Mouse (Mus musculus) limb, embryonic 13.5 days (tissue): ENCODE results near the gene Atp2b2. TPM values are rescaled to one million over a fixed set of nuclear protein-coding genes. Genes with fewer than 3 reads are reported as not detected.

ENCODE experiments used
- ATAC-seq: fragments of 200-750 bp; cut with Nextera tagmentation; 2 replicates; pipeline ENCODE4 v1.8.0; 2017; ENCODE audit warnings: low read depth, moderate number of reproducible peaks, moderate TSS enrichment; ENCODE audit not compliant: low FRiP score
- H3K27ac ChIP-seq: fragments of 300-500 bp; sonication (generic); 2 replicates; pipeline ENCODE4 v1.5.1; 2015; ENCODE audit warnings: inconsistent platforms, mild to moderate bottlenecking, moderate library complexity
- H3K27me3 ChIP-seq: fragments of 300-500 bp; sonication (generic); 2 replicates; pipeline ENCODE4 v1.6.1; 2015; ENCODE audit warnings: mild to moderate bottlenecking, inconsistent platforms
- H3K36me3 ChIP-seq: fragments of 300-500 bp; sonication (generic); 2 replicates; pipeline ENCODE4 v1.6.1; 2015; ENCODE audit warnings: inconsistent platforms, mild to moderate bottlenecking, moderate library complexity
- H3K4me1 ChIP-seq: fragments of 300-500 bp; sonication (generic); 2 replicates; pipeline ENCODE4 v1.6.1; 2015; ENCODE audit warnings: inconsistent platforms
- H3K4me2 ChIP-seq: fragments of 300-500 bp; sonication (generic); replicated peaks from 2 replicates; pipeline ENCODE4 v1.6.1; 2015; ENCODE audit warnings: inconsistent platforms, mild to moderate bottlenecking, moderate library complexity
- H3K4me3 ChIP-seq: fragments of 300-500 bp; sonication (generic); 2 replicates; pipeline ENCODE4 v1.5.1; 2015; ENCODE audit warnings: moderate library complexity, mild to moderate bottlenecking, inconsistent platforms
- H3K9ac ChIP-seq: fragments of 300-500 bp; sonication (generic); 2 replicates; pipeline ENCODE4 v1.6.1; 2015; ENCODE audit warnings: mild to moderate bottlenecking, inconsistent platforms
- H3K9me3 ChIP-seq: fragments of 300-500 bp; sonication (generic); 2 replicates; pipeline ENCODE4 v1.6.1; 2016; ENCODE audit warnings: inconsistent platforms
- WGBS: fragments of 180-500 bp; shearing (Covaris S2); methylation state at CpG from one replicate; pipeline ENCODE4 v1.1.7; 2015; 5-methylcytosine and 5-hydroxymethylcytosine counted together
- polyA plus RNA-seq: library from polyadenylated mRNA; unstranded; fragments of >200 nt; fragmentation: Nextera tagmentation; extraction: Ambion mirVana; gene quantifications from 2 replicates; pipeline ENCODE4 v1.2.1, GENCODE M21; 2015

Atp2b2 gene
- polyA plus RNA-seq, 1 experiment from 2014 or later, result 0.11 TPM

- Histone ChIP-seq H3K9ac (no peak overlapping the region), H3K4me1 (no peaks in the 10 kb centered on the region), H3K36me3 (no peaks in the 10 kb centered on the region), H3K27ac (no peak overlapping the region), H3K4me3 (no peak overlapping the region), H3K27me3 (peaks cover 4% of the 10 kb centered on the region; the same call in 1 of the 2 replicates), H3K9me3 (no peaks in the 10 kb centered on the region), H3K4me2 (no peak overlapping the region)
- WGBS, result 62% methylated on average over 3 of the region's 3 CpGs
- ATAC-seq, result no peak
These were observed 205.9 kb downstream of the Atp2b2 start for GRCm38 (mm10) chr6:113836545-113836944.

- Histone ChIP-seq H3K27ac (no peak overlapping the region), H3K27me3 (peaks cover 4% of the 10 kb centered on the region; the same call in 1 of the 2 replicates), H3K4me2 (no peak overlapping the region), H3K4me3 (no peak overlapping the region), H3K9me3 (no peaks in the 10 kb centered on the region), H3K9ac (no peak overlapping the region), H3K4me1 (no peaks in the 10 kb centered on the region), H3K36me3 (no peaks in the 10 kb centered on the region)
- WGBS, result 92% methylated on average over 2 of the region's 2 CpGs
- ATAC-seq, result no peak
These were observed 211.9 kb downstream of the Atp2b2 start for GRCm38 (mm10) chr6:113830463-113830862.

GRCm38 (mm10) chr6:113827309-113827708 lies 215.1 kb downstream of the Atp2b2 start:
- Histone ChIP-seq H3K9ac (no peak overlapping the region), H3K4me1 (no peaks in the 10 kb centered on the region), H3K27me3 (peaks cover 4% of the 10 kb centered on the region; the same call in 1 of the 2 replicates), H3K36me3 (no peaks in the 10 kb centered on the region), H3K4me3 (no peak overlapping the region), H3K27ac (no peak overlapping the region), H3K4me2 (no peak overlapping the region), H3K9me3 (no peaks in the 10 kb centered on the region)
- 85% methylated on average over 4 of the region's 4 CpGs for WGBS
- ATAC-seq, result no peak

GRCm38 (mm10) chr6:113822417-113822816 lies 220.0 kb downstream of the Atp2b2 start:
- no peaks in the 10 kb centered on the region for H3K9me3 ChIP-seq
- no peaks in the 10 kb centered on the region for H3K36me3 ChIP-seq
- ATAC-seq, result no peak
- H3K9ac ChIP-seq, result no peak overlapping the region
- H3K4me1 ChIP-seq, result no peaks in the 10 kb centered on the region
- no peak overlapping the region for H3K4me3 ChIP-seq
- no peak overlapping the region for H3K4me2 ChIP-seq
- WGBS, result 39% methylated on average over 7 of the region's 7 CpGs
- H3K27ac ChIP-seq, result no peak overlapping the region
- no peaks in the 10 kb centered on the region for H3K27me3 ChIP-seq

GRCm38 (mm10) chr6:113816690-113817089 lies 225.7 kb downstream of the Atp2b2 start:
- WGBS, result 83% methylated on average over 3 of the region's 3 CpGs
- no peak overlapping the region for H3K4me2 ChIP-seq
- no peak overlapping the region for H3K4me3 ChIP-seq
- H3K9me3 ChIP-seq, result no peaks in the 10 kb centered on the region
- H3K27ac ChIP-seq, result no peak overlapping the region
- H3K4me1 ChIP-seq, result no peaks in the 10 kb centered on the region
- no peak for ATAC-seq
- no peaks in the 10 kb centered on the region for H3K36me3 ChIP-seq
- no peaks in the 10 kb centered on the region for H3K27me3 ChIP-seq
- H3K9ac ChIP-seq, result no peak overlapping the region

- Histone ChIP-seq H3K27me3 (no peaks in the 10 kb centered on the region), H3K9me3 (no peaks in the 10 kb centered on the region), H3K27ac (no peak overlapping the region), H3K4me1 (no peaks in the 10 kb centered on the region), H3K4me3 (no peak overlapping the region), H3K36me3 (no peaks in the 10 kb centered on the region), H3K4me2 (no peak overlapping the region), H3K9ac (no peak overlapping the region)
- no peak for ATAC-seq
- 50% methylated on average over 1 of the region's 1 CpGs for WGBS
These were observed 231.0 kb downstream of the Atp2b2 start for GRCm38 (mm10) chr6:113811462-113811861.

GRCm38 (mm10) chr6:113810667-113811066 lies 231.7 kb downstream of the Atp2b2 start:
- no peak overlapping the region for H3K4me3 ChIP-seq
- no peak overlapping the region for H3K4me2 ChIP-seq
- no peaks in the 10 kb centered on the region for H3K36me3 ChIP-seq
- peaks cover under 1% of the 10 kb centered on the region; the same call in 1 of the 2 replicates for H3K9me3 ChIP-seq
- no peaks in the 10 kb centered on the region for H3K27me3 ChIP-seq
- no peaks in the 10 kb centered on the region for H3K4me1 ChIP-seq
- H3K27ac ChIP-seq, result no peak overlapping the region
- 81% methylated on average over 4 of the region's 4 CpGs for WGBS
- no peak for ATAC-seq
- no peak overlapping the region for H3K9ac ChIP-seq

- no peaks in the 10 kb centered on the region for H3K36me3 ChIP-seq
- no peaks in the 10 kb centered on the region for H3K4me1 ChIP-seq
- H3K27me3 ChIP-seq, result no peaks in the 10 kb centered on the region
- no peak overlapping the region for H3K27ac ChIP-seq
- peaks cover 12% of the 10 kb centered on the region for H3K9me3 ChIP-seq
- no peak overlapping the region for H3K4me3 ChIP-seq
- no peak overlapping the region for H3K9ac ChIP-seq
- no peak overlapping the region for H3K4me2 ChIP-seq
- WGBS, result 70% methylated on average over 5 of the region's 5 CpGs
- no peak for ATAC-seq
These were observed 236.2 kb downstream of the Atp2b2 start for GRCm38 (mm10) chr6:113806241-113806640.

- no peak overlapping the region for H3K9ac ChIP-seq
- peaks cover 12% of the 10 kb centered on the region for H3K9me3 ChIP-seq
- H3K4me2 ChIP-seq, result no peak overlapping the region
- no peak overlapping the region for H3K4me3 ChIP-seq
- no peaks in the 10 kb centered on the region for H3K36me3 ChIP-seq
- ATAC-seq, result no peak
- H3K4me1 ChIP-seq, result peaks cover 14% of the 10 kb centered on the region
- H3K27ac ChIP-seq, result no peak overlapping the region
- peaks cover 23% of the 10 kb centered on the region for H3K27me3 ChIP-seq
These were observed 241.2 kb downstream of the Atp2b2 start for GRCm38 (mm10) chr6:113801233-113801632.

GRCm38 (mm10) chr6:113799915-113800314 lies 242.5 kb downstream of the Atp2b2 start:
- Histone ChIP-seq H3K4me3 (no peak overlapping the region), H3K27ac (no peak overlapping the region), H3K9me3 (peaks cover 3% of the 10 kb centered on the region; the same call in 1 of the 2 replicates), H3K27me3 (peaks cover 28% of the 10 kb centered on the region), H3K4me1 (peaks cover 24% of the 10 kb centered on the region), H3K36me3 (no peaks in the 10 kb centered on the region), H3K9ac (no peak overlapping the region), H3K4me2 (no peak overlapping the region)
- WGBS, result 71% methylated on average over 3 of the region's 3 CpGs
- ATAC-seq, result no peak

- H3K4me2 ChIP-seq, result no peak overlapping the region
- H3K4me1 ChIP-seq, result peaks cover 24% of the 10 kb centered on the region
- no peak overlapping the region for H3K27ac ChIP-seq
- H3K36me3 ChIP-seq, result no peaks in the 10 kb centered on the region
- no peak overlapping the region for H3K9ac ChIP-seq
- 29% methylated on average over 9 of the region's 9 CpGs for WGBS
- H3K27me3 ChIP-seq, result peaks cover 32% of the 10 kb centered on the region
- H3K9me3 ChIP-seq, result no peaks in the 10 kb centered on the region; the same call in 1 of the 2 replicates
- peak; percentile 14; the same call in 1 of the 2 replicates for ATAC-seq
- no peak overlapping the region for H3K4me3 ChIP-seq
These were observed 243.1 kb downstream of the Atp2b2 start for GRCm38 (mm10) chr6:113799349-113799748.

GRCm38 (mm10) chr6:113798921-113799320 lies 243.5 kb downstream of the Atp2b2 start:
- no peak overlapping the region for H3K4me3 ChIP-seq
- 16% methylated on average over 2 of the region's 2 CpGs for WGBS
- H3K4me2 ChIP-seq, result no peak overlapping the region
- ATAC-seq, result no peak
- H3K27ac ChIP-seq, result no peak overlapping the region
- H3K9ac ChIP-seq, result no peak overlapping the region
- peaks cover 24% of the 10 kb centered on the region for H3K4me1 ChIP-seq
- H3K27me3 ChIP-seq, result peaks cover 32% of the 10 kb centered on the region
- H3K9me3 ChIP-seq, result no peaks in the 10 kb centered on the region
- no peaks in the 10 kb centered on the region for H3K36me3 ChIP-seq

- under 1% methylated on average over 4 of the region's 4 CpGs for WGBS
- Histone ChIP-seq H3K9ac (no peak overlapping the region), H3K4me2 (no peak overlapping the region), H3K36me3 (no peaks in the 10 kb centered on the region), H3K27ac (no peak overlapping the region), H3K4me3 (no peak overlapping the region), H3K27me3 (peaks cover 31% of the 10 kb centered on the region), H3K9me3 (no peaks in the 10 kb centered on the region), H3K4me1 (peaks cover 24% of the 10 kb centered on the region)
- ATAC-seq, result peak; percentile 89
These were observed 247.1 kb downstream of the Atp2b2 start for GRCm38 (mm10) chr6:113795241-113795702.
